Mouse (Mus musculus) liver, postnatal 0 days (tissue): ENCODE results near the gene Tpt1. TPM values are rescaled to one million over a fixed set of nuclear protein-coding genes. Genes with fewer than 3 reads are reported as not detected.

Source experiments
- ATAC-seq: fragments of 200-750 bp; cut with Nextera tagmentation; 2 replicates; pipeline ENCODE4 v1.8.0; 2017; ENCODE audit warnings: mild to moderate bottlenecking, moderate library complexity
- DNase-seq: peaks from one replicate; pipeline ENCODE4 v3.0.0-alpha.2; 2016
- H3K27ac ChIP-seq: fragments of 300-500 bp; sonication (generic); 2 replicates; pipeline ENCODE4 v1.5.1; 2014; ENCODE audit warnings: antibody characterized with exemption, moderate library complexity, mild to moderate bottlenecking, low read depth
- H3K27me3 ChIP-seq: fragments of 300-500 bp; sonication (generic); 2 replicates; pipeline ENCODE4 v1.6.1; 2014; ENCODE audit warnings: low read length, control low read depth, mixed read lengths; ENCODE audit not compliant: insufficient read depth
- H3K36me3 ChIP-seq: fragments of 300-500 bp; sonication (generic); replicated peaks from 2 replicates; pipeline ENCODE4 v1.6.1; 2014; ENCODE audit warnings: mild to moderate bottlenecking, control low read depth, low read length, moderate library complexity, mixed read lengths; ENCODE audit not compliant: insufficient read depth
- H3K4me1 ChIP-seq: fragments of 300-500 bp; sonication (generic); 2 replicates; pipeline ENCODE4 v1.6.1; 2014; ENCODE audit warnings: antibody characterized with exemption, mild to moderate bottlenecking, control low read depth; ENCODE audit not compliant: insufficient read depth
- H3K4me2 ChIP-seq: fragments of 300-500 bp; sonication (generic); 2 replicates; pipeline ENCODE4 v1.6.1; 2014; ENCODE audit warnings: low read depth, mild to moderate bottlenecking, low read length, moderate library complexity, mixed read lengths
- H3K4me3 ChIP-seq: fragments of 300-500 bp; sonication (generic); 2 replicates; pipeline ENCODE4 v1.5.1; 2014; ENCODE audit warnings: low read depth, low read length
- H3K9ac ChIP-seq: fragments of 300-500 bp; sonication (generic); replicated peaks from 2 replicates; pipeline ENCODE4 v1.6.1; 2014; ENCODE audit warnings: mild to moderate bottlenecking, moderate library complexity
- H3K9me3 ChIP-seq: fragments of 300-500 bp; sonication (generic); 2 replicates; pipeline ENCODE4 v1.6.1; 2016; ENCODE audit warnings: mild to moderate bottlenecking, control low read depth, low read length, mixed read lengths
- CTCF ChIP-seq: sonication (generic); IDR thresholded peaks from 2 replicates; pipeline ENCODE4 v1.5.1; 2016; ENCODE audit warnings: antibody characterized with exemption, low read depth
- EP300 ChIP-seq: IDR thresholded peaks from 2 replicates; pipeline ENCODE4 v1.6.1; 2016; ENCODE audit warnings: antibody characterized with exemption, low read depth, mild to moderate bottlenecking
- WGBS: fragments of 180-500 bp; shearing (Covaris S2); extraction: QIAGEN DNeasy Blood & Tissue Kit; methylation state at CpG from one replicate; pipeline ENCODE4 v1.1.7; 2014; ENCODE audit not compliant: insufficient replicate concordance; 5-methylcytosine and 5-hydroxymethylcytosine counted together
- polyA plus RNA-seq: library from polyadenylated mRNA; unstranded; fragments of >200 nt; fragmentation: Nextera tagmentation; extraction: Ambion mirVana; gene quantifications from 2 replicates; pipeline ENCODE4 v1.2.1, GENCODE M21; 2015

The Tpt1 gene
- polyA plus RNA-seq, 1 experiment from 2014 or later: 874 TPM

DNA sequence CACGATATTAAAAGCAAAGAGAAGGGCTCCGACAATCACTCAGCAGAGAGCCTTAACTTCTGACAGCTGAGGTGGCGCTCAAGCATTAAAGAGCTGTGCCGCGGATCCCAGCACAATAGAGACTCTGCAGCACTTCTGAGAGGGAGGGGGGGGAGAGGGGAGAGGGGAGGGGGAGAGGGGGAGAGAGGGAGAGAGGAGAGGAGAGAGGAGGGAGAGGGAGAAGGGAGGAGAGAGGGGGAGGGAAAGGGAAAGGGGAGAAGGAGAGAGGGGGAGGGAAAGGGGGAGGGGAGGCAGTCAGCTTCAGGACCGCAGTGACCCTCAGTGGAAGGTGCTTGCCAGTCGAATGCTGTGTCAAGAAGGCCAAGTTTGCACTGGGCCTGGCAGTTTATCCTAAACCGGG is 34.1 kb downstream of the Tpt1 start:
- H3K9ac ChIP-seq: no peak overlapping the region
- 28% methylated on average over 8 of the region's 8 CpGs for WGBS
- H3K27me3 ChIP-seq: no peaks in the 10 kb centered on the region
- TF ChIP-seq EP300 (no peak), CTCF (no peak)
- no peak overlapping the region for H3K4me3 ChIP-seq
- ATAC-seq (no peak), DNase-seq (no peak)
- no peak overlapping the region for H3K27ac ChIP-seq
- no peak overlapping the region for H3K4me2 ChIP-seq
- H3K36me3 ChIP-seq: no peaks in the 10 kb centered on the region
- no peaks in the 10 kb centered on the region for H3K9me3 ChIP-seq
- no peaks in the 10 kb centered on the region for H3K4me1 ChIP-seq

DNA sequence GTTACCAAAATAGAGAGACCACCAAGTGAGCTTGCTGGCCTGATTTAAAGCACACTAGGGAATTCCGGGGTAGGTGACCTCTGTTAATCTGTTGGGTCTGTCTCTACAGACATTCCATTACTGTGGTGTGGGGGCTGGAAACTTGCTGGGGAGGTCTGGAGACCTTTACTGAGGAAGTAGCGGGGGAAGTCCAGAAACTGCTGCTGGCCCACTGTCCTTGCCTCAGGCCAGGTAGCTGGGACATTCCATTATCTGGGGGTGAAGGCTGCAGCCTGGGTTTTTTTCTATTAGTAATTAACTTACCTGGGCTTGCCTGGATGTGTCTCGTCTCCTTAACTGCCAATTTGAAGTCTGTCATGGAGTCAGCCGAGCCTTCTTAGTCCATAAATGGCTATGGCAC is 37.0 kb downstream of the Tpt1 start:
- H3K9me3 ChIP-seq: no peaks in the 10 kb centered on the region
- DNase-seq (no peak), ATAC-seq (no peak)
- no peak overlapping the region for H3K4me2 ChIP-seq
- H3K36me3 ChIP-seq: no peaks in the 10 kb centered on the region
- no peaks in the 10 kb centered on the region for H3K27me3 ChIP-seq
- no peak overlapping the region for H3K4me3 ChIP-seq
- H3K27ac ChIP-seq: no peak overlapping the region
- TF ChIP-seq CTCF: no peak
- TF ChIP-seq EP300: no peak
- WGBS: 58% methylated on average over 4 of the region's 4 CpGs
- no peaks in the 10 kb centered on the region for H3K4me1 ChIP-seq
- H3K9ac ChIP-seq: no peak overlapping the region

DNA sequence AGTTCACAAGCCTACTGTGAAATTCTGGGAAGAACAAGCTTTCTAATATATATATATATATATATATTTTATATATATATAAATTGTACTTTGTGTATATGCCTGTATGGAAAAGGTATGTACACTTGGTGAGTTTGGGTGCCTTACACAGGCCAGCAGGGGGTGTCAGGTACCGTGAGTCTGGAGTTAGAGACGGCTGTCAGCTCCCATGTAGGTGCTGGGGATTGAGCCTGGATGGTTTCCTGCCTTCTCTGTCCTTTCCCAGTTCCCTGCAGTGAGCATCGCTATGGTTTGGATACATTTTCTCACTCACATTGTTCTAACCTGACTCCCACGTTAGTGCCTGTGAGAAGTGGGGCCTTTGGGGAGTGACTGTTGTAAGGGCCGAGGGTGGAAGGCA is 38.4 kb downstream of the Tpt1 start:
- Histone ChIP-seq H3K4me3 (no peak overlapping the region), H3K9me3 (no peaks in the 10 kb centered on the region), H3K9ac (no peak overlapping the region), H3K4me1 (no peaks in the 10 kb centered on the region), H3K4me2 (no peak overlapping the region), H3K27ac (no peak overlapping the region), H3K27me3 (no peaks in the 10 kb centered on the region), H3K36me3 (no peaks in the 10 kb centered on the region)
- DNase-seq: no peak
- no peak for TF ChIP-seq EP300
- no peak for TF ChIP-seq CTCF
- WGBS: 76% methylated on average over 5 of the region's 5 CpGs
- ATAC-seq: no peak

DNA sequence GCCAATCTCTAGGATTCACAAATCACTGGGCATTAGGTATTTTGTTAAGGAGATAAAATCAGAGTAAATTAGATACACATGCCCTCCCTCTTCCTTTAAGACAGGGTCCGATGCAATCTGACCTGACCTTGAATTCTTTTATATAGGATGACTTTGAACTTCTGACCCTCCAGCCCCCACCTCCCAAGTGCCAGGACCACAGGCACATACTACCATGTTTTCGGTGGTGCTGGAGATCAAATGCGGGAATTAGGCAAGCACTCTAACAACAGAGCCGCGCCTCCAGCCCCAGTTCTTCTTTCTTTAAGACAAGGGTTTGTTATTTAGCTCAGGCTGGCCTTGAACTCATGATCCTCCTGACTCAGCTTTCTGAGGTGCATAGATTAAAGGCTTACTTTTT is 39.0 kb downstream of the Tpt1 start:
- Histone ChIP-seq H3K36me3 (no peaks in the 10 kb centered on the region), H3K4me2 (no peak overlapping the region), H3K27ac (no peak overlapping the region), H3K27me3 (no peaks in the 10 kb centered on the region), H3K9ac (no peak overlapping the region), H3K4me3 (no peak overlapping the region), H3K9me3 (no peaks in the 10 kb centered on the region), H3K4me1 (no peaks in the 10 kb centered on the region)
- ATAC-seq: no peak
- no peak for DNase-seq
- TF ChIP-seq EP300 (no peak), CTCF (no peak)
- WGBS: 79% methylated on average over 5 of the region's 5 CpGs

DNA sequence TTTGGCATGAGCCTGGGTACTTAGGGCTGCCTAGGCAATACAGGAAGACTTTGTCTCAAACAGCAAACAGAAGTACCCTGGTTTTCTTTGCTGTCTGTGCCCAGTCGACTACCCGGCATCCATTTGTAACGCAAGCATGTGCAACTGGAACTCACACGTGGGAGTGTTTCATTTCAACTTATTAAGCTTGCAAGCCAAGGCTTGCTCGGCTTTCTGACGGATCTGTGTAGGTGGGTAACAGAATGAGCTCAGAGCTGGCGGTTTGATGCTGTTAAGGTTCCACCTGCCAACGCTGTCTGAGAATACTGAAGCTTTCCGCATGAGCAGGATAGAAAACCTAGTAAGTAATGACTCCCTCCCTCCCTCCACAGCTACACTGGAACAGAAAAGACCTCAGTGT is 47.2 kb downstream of the Tpt1 start:
- Histone ChIP-seq H3K27ac (no peak overlapping the region), H3K4me1 (no peaks in the 10 kb centered on the region), H3K9me3 (no peaks in the 10 kb centered on the region), H3K27me3 (no peaks in the 10 kb centered on the region), H3K4me3 (no peak overlapping the region), H3K4me2 (no peak overlapping the region), H3K36me3 (peaks cover 16% of the 10 kb centered on the region; the same call in 1 of the 2 replicates), H3K9ac (no peak overlapping the region)
- ATAC-seq (no peak), DNase-seq (no peak)
- TF ChIP-seq CTCF: no peak
- no peak for TF ChIP-seq EP300
- 86% methylated on average over 9 of the region's 9 CpGs for WGBS

Other genes starting within 250 kb of the Tpt1 start
- gene Erich6b, start 202.8 kb upstream of the Tpt1 start, polyA plus RNA-seq: not detected in 2 replicates
- 4.5 and 4.7 TPM in 2 replicates for gene Cog3, start 90.6 kb upstream of the Tpt1 start, polyA plus RNA-seq
- 13.6 and 13.7 TPM in 2 replicates for gene Slc25a30, start 58.1 kb upstream of the Tpt1 start, polyA plus RNA-seq
- gene Kctd4, start 109.9 kb downstream of the Tpt1 start, polyA plus RNA-seq: 0.06 and 0.18 TPM in 2 replicates
- 15.1 and 16.1 TPM in 2 replicates for gene Gtf2f2, start 165.8 kb downstream of the Tpt1 start, polyA plus RNA-seq